Mouse (Mus musculus): ENCODE results near the gene Lhx1. TPM values are rescaled to one million over a fixed set of nuclear protein-coding genes. Genes with fewer than 3 reads are reported as not detected.

The Lhx1 gene
- total and polyA plus RNA-seq, 3 experiments = not detected

GRCm38 (mm10) chr11:84529797-84530703, 4.7 kb upstream of the Lhx1 start:
- no peak for DNase-seq
- H3K4me3 ChIP-seq = no peak overlapping the region

GRCm38 (mm10) chr11:84529143-84529755, 3.9 kb upstream of the Lhx1 start:
- Histone ChIP-seq H3K9ac (ENCODE audit: low read depth, low read length) (no peak overlapping the region), H3K4me1 (ENCODE audit: control insufficient read depth, insufficient read depth, low read length) (no peaks in the 10 kb centered on the region), H3K27me3 (ENCODE audit: control insufficient read depth, insufficient read depth, low read length) (peaks cover 38% of the 10 kb centered on the region), H3K79me2 (replicated peaks; ENCODE audit: control insufficient read depth, insufficient read depth, low read length) (no peaks in the 10 kb centered on the region), H3K27ac (no peak overlapping the region), H3K36me3 (ENCODE audit: control insufficient read depth, insufficient read depth, low read length) (no peaks in the 10 kb centered on the region), H3K4me3 (no peak overlapping the region)
- WGBS = 4% methylated on average over 24 of the region's 24 CpGs
- TF ChIP-seq POLR2A (IDR thresholded peaks at IDR 0.05; ENCODE audit: insufficient read depth, low read depth, low read length) (no peak), EP300 (IDR thresholded peaks at IDR 0.05; ENCODE audit: insufficient read depth, low read depth, low read length) (no peak), CTCF (IDR thresholded peaks at IDR 0.05) (no peak)
- intact Hi-C loops (cut with DNase I) = no loop called here
- no peak for DNase-seq

More at GRCm38 (mm10) chr11:84529797-84530703, 4.7 kb upstream of the Lhx1 start:
- 4% methylated on average over 14 of the region's 14 CpGs for WGBS
- no peak overlapping the region for H3K9ac ChIP-seq (ENCODE audit: low read depth, low read length)
- no peak for TF ChIP-seq EP300 (IDR thresholded peaks at IDR 0.05; ENCODE audit: insufficient read depth, low read depth, low read length)
- TF ChIP-seq POLR2A (IDR thresholded peaks at IDR 0.05; ENCODE audit: insufficient read depth, low read depth, low read length) = no peak
- no peak for TF ChIP-seq CTCF (IDR thresholded peaks at IDR 0.05)
- H3K27ac ChIP-seq = no peak overlapping the region
- peaks cover 34% of the 10 kb centered on the region for H3K27me3 ChIP-seq (ENCODE audit: control insufficient read depth, insufficient read depth, low read length)
- no peaks in the 10 kb centered on the region for H3K4me1 ChIP-seq (ENCODE audit: control insufficient read depth, insufficient read depth, low read length)
- H3K36me3 ChIP-seq (ENCODE audit: control insufficient read depth, insufficient read depth, low read length) = no peaks in the 10 kb centered on the region
- no peaks in the 10 kb centered on the region for H3K79me2 ChIP-seq (replicated peaks; ENCODE audit: control insufficient read depth, insufficient read depth, low read length)
- intact Hi-C loops (cut with DNase I) = no loop called here

GRCm38 (mm10) chr11:84526976-84527860, 1.9 kb upstream of the Lhx1 start:
- Histone ChIP-seq H3K4me3 (no peak overlapping the region), H3K4me1 (ENCODE audit: control insufficient read depth, insufficient read depth, low read length) (no peaks in the 10 kb centered on the region; the same call in 1 of the 2 replicates), H3K79me2 (replicated peaks; ENCODE audit: control insufficient read depth, insufficient read depth, low read length) (no peaks in the 10 kb centered on the region), H3K9ac (ENCODE audit: low read depth, low read length) (no peak overlapping the region), H3K27ac (no peak overlapping the region), H3K27me3 (ENCODE audit: control insufficient read depth, insufficient read depth, low read length) (peaks cover 50% of the 10 kb centered on the region), H3K36me3 (ENCODE audit: control insufficient read depth, insufficient read depth, low read length) (no peaks in the 10 kb centered on the region)
- DNase-seq = no peak
- TF ChIP-seq EP300 (IDR thresholded peaks at IDR 0.05; ENCODE audit: insufficient read depth, low read depth, low read length) (no peak), CTCF (IDR thresholded peaks at IDR 0.05) (no peak), POLR2A (IDR thresholded peaks at IDR 0.05; ENCODE audit: insufficient read depth, low read depth, low read length) (no peak)
- intact Hi-C loops (cut with DNase I) = no loop called here
- 10% methylated on average over 29 of the region's 29 CpGs for WGBS

- WGBS = 4% methylated on average over 10 of the region's 10 CpGs
- Histone ChIP-seq H3K36me3 (ENCODE audit: control insufficient read depth, insufficient read depth, low read length) (no peaks in the 10 kb centered on the region), H3K27me3 (ENCODE audit: control insufficient read depth, insufficient read depth, low read length) (peaks cover 56% of the 10 kb centered on the region), H3K27ac (no peak overlapping the region), H3K79me2 (replicated peaks; ENCODE audit: control insufficient read depth, insufficient read depth, low read length) (no peaks in the 10 kb centered on the region), H3K4me3 (no peak overlapping the region; the same call in 1 of the 2 replicates), H3K9ac (ENCODE audit: low read depth, low read length) (no peak overlapping the region), H3K4me1 (ENCODE audit: control insufficient read depth, insufficient read depth, low read length) (no peaks in the 10 kb centered on the region; the same call in 1 of the 2 replicates)
- no peak for DNase-seq
- intact Hi-C loops (cut with DNase I) = no loop called here
- TF ChIP-seq CTCF (IDR thresholded peaks at IDR 0.05) (no peak), EP300 (IDR thresholded peaks at IDR 0.05; ENCODE audit: insufficient read depth, low read depth, low read length) (no peak), POLR2A (IDR thresholded peaks at IDR 0.05; ENCODE audit: insufficient read depth, low read depth, low read length) (no peak)
These were observed 1.1 kb upstream of the Lhx1 start for GRCm38 (mm10) chr11:84526451-84526850.

- no peaks in the 10 kb centered on the region for H3K79me2 ChIP-seq (replicated peaks; ENCODE audit: control insufficient read depth, insufficient read depth, low read length)
- no peaks in the 10 kb centered on the region; the same call in 1 of the 2 replicates for H3K4me1 ChIP-seq (ENCODE audit: control insufficient read depth, insufficient read depth, low read length)
- no peak overlapping the region for H3K27ac ChIP-seq
- H3K27me3 ChIP-seq (ENCODE audit: control insufficient read depth, insufficient read depth, low read length) = peaks cover 61% of the 10 kb centered on the region
- intact Hi-C loops (cut with DNase I) = no loop called here
- no peaks in the 10 kb centered on the region for H3K36me3 ChIP-seq (ENCODE audit: control insufficient read depth, insufficient read depth, low read length)
- peak overlapping the region; percentile 32 for H3K4me3 ChIP-seq
- peak in 1 of 2 experiments; percentile 42 for DNase-seq
- WGBS = 2% methylated on average over 48 of the region's 48 CpGs
- no peak overlapping the region for H3K9ac ChIP-seq (ENCODE audit: low read depth, low read length)
- no peak for TF ChIP-seq POLR2A (IDR thresholded peaks at IDR 0.05; ENCODE audit: insufficient read depth, low read depth, low read length)
- TF ChIP-seq CTCF (IDR thresholded peaks at IDR 0.05) = no peak
- TF ChIP-seq EP300 (IDR thresholded peaks at IDR 0.05; ENCODE audit: insufficient read depth, low read depth, low read length) = no peak
These were observed 644 bp downstream of the Lhx1 start for GRCm38 (mm10) chr11:84524511-84525270.

All from heart, adult 2 months (tissue).